Mouse (Mus musculus) lung, adult 10 weeks (tissue): ENCODE results near the gene Fam133b. TPM values are rescaled to one million over a fixed set of nuclear protein-coding genes. Genes with fewer than 3 reads are reported as not detected.

Experiments
- polyA plus RNA-seq: library from polyadenylated mRNA; stranded (reverse); fragments of 350-450 nt; fragmentation: Illumina TruSeq; extraction: RNeasy Lipid Tissue Mini Kit (QIAGEN cat#74804); gene quantifications from one replicate; pipeline ENCODE4 v1.2.3, GENCODE M21; 2014; ENCODE audit warnings: low read depth, low replicate concordance; ENCODE audit not compliant: insufficient read depth

Gene Fam133b
- 14.5 TPM for polyA plus RNA-seq

GRCm38 (mm10) chr5:3543629-3544479 lies at the start of gene Fam133b:
Gene Fam133b, plus strand, starts transcription at chr5:3543833.

GRCm38 (mm10) chr5:3571266-3571665 lies 27.6 kb downstream of the Fam133b start, which contains the start of gene 1700109H08Rik:
Gene 1700109H08Rik, plus strand, starts transcription at chr5:3571566.

GRCm38 (mm10) chr5:3595693-3596398 lies 52.2 kb downstream of the Fam133b start, which contains the start of gene Pex1:
Gene Pex1, plus strand, starts transcription at chr5:3596066.

GRCm38 (mm10) chr5:3596399-3596766 lies 52.8 kb downstream of the Fam133b start, which contains the start of gene Rbm48:
Gene Rbm48, minus strand, starts transcription at chr5:3596585.

Other genes starting within 250 kb of the Fam133b start
- gene Cdk6, start 202.3 kb upstream of the Fam133b start, polyA plus RNA-seq, result 2.7 TPM
- 0.38 TPM for gene 1700109H08Rik, start 27.7 kb downstream of the Fam133b start, polyA plus RNA-seq
- 6.1 TPM for gene Pex1, start 52.2 kb downstream of the Fam133b start, polyA plus RNA-seq
- 5.1 TPM for gene Rbm48, start 52.8 kb downstream of the Fam133b start, polyA plus RNA-seq
- not detected for gene Tmbim7, start 107.3 kb downstream of the Fam133b start, polyA plus RNA-seq
- 58.6 TPM for gene Gatad1, start 113.4 kb downstream of the Fam133b start, polyA plus RNA-seq